Mouse (Mus musculus): ENCODE measurements at regions not wholly inside any gene's neighbourhood (a gene's known extent, or its start where the extent isn't known, plus 50 kb on each side); places are given as distances from the start of the nearest gene placed in this dataset.

DNA sequence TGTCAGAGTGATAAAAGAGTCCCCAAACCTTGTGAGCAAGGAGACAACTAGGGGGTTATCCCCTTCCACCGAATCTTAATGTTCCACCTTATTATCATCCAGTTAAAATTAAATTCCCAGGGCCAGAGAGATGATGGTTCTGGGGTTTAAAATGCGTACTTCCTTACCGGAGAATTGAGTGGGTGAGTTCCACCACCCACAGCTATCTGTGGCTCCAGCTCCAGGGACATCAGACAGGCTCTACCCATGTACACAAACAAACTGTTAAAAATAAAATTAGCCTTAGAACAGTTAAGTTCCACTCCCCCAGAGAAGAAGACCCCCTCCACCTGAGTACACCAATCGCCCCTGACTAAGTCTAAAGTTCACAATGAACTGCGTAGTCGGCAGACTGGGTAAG is 52.0 kb upstream of the Mgat5 start:
- no peak overlapping the region for H3K9ac ChIP-seq (ENCODE audit: low read depth, low read length)
- no peak overlapping the region for H3K4me2 ChIP-seq (replicated peaks; ENCODE audit: low read depth, low read length)
- H3K27me3 ChIP-seq (ENCODE audit: control insufficient read depth, insufficient read depth, low read length), result no peaks in the 10 kb centered on the region
- no peak for ATAC-seq (ENCODE audit: low FRiP score, low TSS enrichment)
- H3K27ac ChIP-seq (ENCODE audit: low read depth, low read length), result no peak overlapping the region
- no peaks in the 10 kb centered on the region for H3K9me3 ChIP-seq (ENCODE audit: control insufficient read depth, low read length)
- WGBS, result 81% methylated on average over 6 of the region's 6 CpGs
- no peak overlapping the region for H3K4me3 ChIP-seq (ENCODE audit: low read length)
- no peaks in the 10 kb centered on the region for H3K4me1 ChIP-seq (ENCODE audit: control insufficient read depth, insufficient read depth, low read length)
- no peaks in the 10 kb centered on the region for H3K36me3 ChIP-seq (ENCODE audit: control insufficient read depth, insufficient read depth, low read length)

DNA sequence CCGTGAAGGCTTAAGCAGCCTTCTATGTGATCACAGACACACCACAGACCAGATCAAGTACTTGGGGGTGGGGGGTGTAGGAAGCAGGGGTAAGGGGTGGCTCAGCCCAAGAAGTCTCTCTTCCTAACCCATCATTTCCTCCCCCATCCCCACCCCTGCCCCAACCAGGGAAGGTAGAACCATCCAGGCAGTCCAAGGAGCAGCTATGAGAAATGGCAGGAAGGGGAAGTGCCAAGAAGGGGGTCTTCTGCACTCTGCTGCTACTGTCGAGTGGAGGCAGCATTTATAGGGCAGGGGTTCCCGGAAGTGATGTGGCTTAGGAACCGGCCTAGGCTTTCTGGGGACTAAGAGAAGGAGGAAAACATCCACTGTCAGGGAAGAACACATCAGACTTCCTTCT is 69.3 kb upstream of the Mgat5 start:
- no peaks in the 10 kb centered on the region for H3K4me1 ChIP-seq (ENCODE audit: control insufficient read depth, insufficient read depth, low read length)
- WGBS, result 74% methylated on average over 4 of the region's 4 CpGs
- ATAC-seq (ENCODE audit: low FRiP score, low TSS enrichment), result no peak
- H3K4me3 ChIP-seq (ENCODE audit: low read length), result no peak overlapping the region
- H3K36me3 ChIP-seq (ENCODE audit: control insufficient read depth, insufficient read depth, low read length), result no peaks in the 10 kb centered on the region
- no peaks in the 10 kb centered on the region for H3K9me3 ChIP-seq (ENCODE audit: control insufficient read depth, low read length)
- H3K4me2 ChIP-seq (replicated peaks; ENCODE audit: low read depth, low read length), result no peak overlapping the region
- H3K27me3 ChIP-seq (ENCODE audit: control insufficient read depth, insufficient read depth, low read length), result no peaks in the 10 kb centered on the region
- no peak overlapping the region for H3K27ac ChIP-seq (ENCODE audit: low read depth, low read length)
- H3K9ac ChIP-seq (ENCODE audit: low read depth, low read length), result no peak overlapping the region

DNA sequence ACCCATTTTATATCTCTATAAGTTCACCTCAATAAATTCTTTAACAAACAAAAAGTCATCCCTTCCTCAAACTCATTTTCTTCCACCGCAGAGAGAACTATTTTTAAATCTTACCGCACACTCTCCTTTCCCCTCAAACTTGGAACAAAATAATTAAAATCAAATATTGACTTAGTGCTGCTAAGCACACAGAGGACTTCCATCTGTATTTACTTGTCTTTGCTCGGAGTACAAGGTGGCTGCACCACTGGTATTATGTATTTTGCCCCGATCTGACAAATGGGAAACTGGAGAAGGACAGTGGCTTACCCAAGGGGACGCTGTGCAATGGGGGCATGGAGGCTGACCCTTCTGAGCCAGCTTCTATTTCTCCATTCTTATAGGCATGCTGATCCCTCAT is 72.9 kb upstream of the Mgat5 start:
- H3K27me3 ChIP-seq (ENCODE audit: control insufficient read depth, insufficient read depth, low read length), result no peaks in the 10 kb centered on the region
- no peak overlapping the region for H3K4me2 ChIP-seq (replicated peaks; ENCODE audit: low read depth, low read length)
- WGBS, result 71% methylated on average over 5 of the region's 5 CpGs
- no peak overlapping the region for H3K27ac ChIP-seq (ENCODE audit: low read depth, low read length)
- H3K4me1 ChIP-seq (ENCODE audit: control insufficient read depth, insufficient read depth, low read length), result no peaks in the 10 kb centered on the region
- no peak for ATAC-seq (ENCODE audit: low FRiP score, low TSS enrichment)
- H3K9me3 ChIP-seq (ENCODE audit: control insufficient read depth, low read length), result no peaks in the 10 kb centered on the region
- no peaks in the 10 kb centered on the region for H3K36me3 ChIP-seq (ENCODE audit: control insufficient read depth, insufficient read depth, low read length)
- no peak overlapping the region for H3K4me3 ChIP-seq (ENCODE audit: low read length)
- no peak overlapping the region for H3K9ac ChIP-seq (ENCODE audit: low read depth, low read length)

DNA sequence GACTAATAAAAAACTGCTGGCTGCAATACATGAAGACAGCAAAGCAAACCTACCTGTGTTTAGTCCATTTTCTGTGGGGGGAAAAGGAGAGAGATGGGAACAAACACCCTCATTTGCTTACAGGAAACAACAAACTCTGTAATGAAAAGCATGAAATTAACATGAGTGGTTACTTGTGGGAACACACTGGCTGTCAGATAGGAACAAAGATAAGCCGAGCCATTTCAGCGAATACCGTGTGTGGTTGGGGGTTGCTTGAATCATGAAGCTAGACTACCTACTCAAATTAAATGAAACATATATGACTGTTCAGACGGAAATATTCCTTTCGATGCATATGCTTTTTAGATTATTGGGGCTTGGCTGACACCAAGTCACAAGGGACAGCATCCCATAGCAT is 80.0 kb upstream of the Mgat5 start:
- no peaks in the 10 kb centered on the region for H3K36me3 ChIP-seq (ENCODE audit: control insufficient read depth, insufficient read depth, low read length)
- no peaks in the 10 kb centered on the region for H3K27me3 ChIP-seq (ENCODE audit: control insufficient read depth, insufficient read depth, low read length)
- H3K4me1 ChIP-seq (ENCODE audit: control insufficient read depth, insufficient read depth, low read length), result no peaks in the 10 kb centered on the region
- no peak overlapping the region for H3K9ac ChIP-seq (ENCODE audit: low read depth, low read length)
- H3K4me2 ChIP-seq (replicated peaks; ENCODE audit: low read depth, low read length), result no peak overlapping the region
- no peak overlapping the region for H3K4me3 ChIP-seq (ENCODE audit: low read length)
- no peak for ATAC-seq (ENCODE audit: low FRiP score, low TSS enrichment)
- no peak overlapping the region for H3K27ac ChIP-seq (ENCODE audit: low read depth, low read length)
- WGBS, result 89% methylated on average over 5 of the region's 5 CpGs
- H3K9me3 ChIP-seq (ENCODE audit: control insufficient read depth, low read length), result no peaks in the 10 kb centered on the region

DNA sequence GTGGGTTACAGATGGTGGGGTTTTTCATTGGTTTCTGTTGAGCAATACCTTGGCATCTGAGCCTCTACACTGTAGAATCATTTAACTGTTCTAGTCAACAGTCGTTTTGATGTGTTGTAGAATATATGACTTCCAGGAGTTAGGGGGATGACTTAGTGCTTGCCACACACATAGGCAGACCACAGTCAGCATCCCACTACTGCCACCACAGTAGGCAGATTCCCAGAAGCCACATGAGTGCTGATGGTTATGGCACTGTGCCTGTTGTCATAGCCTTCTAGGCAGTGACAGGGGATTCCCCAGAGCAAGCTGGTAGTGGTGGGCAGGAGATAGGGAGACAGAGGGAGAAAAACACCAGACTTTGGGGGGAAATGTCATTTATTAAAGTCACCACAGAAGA is 86.8 kb upstream of the Mgat5 start:
- Histone ChIP-seq H3K36me3 (ENCODE audit: control insufficient read depth, insufficient read depth, low read length) (no peaks in the 10 kb centered on the region), H3K27me3 (ENCODE audit: control insufficient read depth, insufficient read depth, low read length) (no peaks in the 10 kb centered on the region), H3K4me1 (ENCODE audit: control insufficient read depth, insufficient read depth, low read length) (no peaks in the 10 kb centered on the region), H3K27ac (ENCODE audit: low read depth, low read length) (no peak overlapping the region), H3K9me3 (ENCODE audit: control insufficient read depth, low read length) (no peaks in the 10 kb centered on the region), H3K4me3 (ENCODE audit: low read length) (no peak overlapping the region), H3K4me2 (replicated peaks; ENCODE audit: low read depth, low read length) (no peak overlapping the region), H3K9ac (ENCODE audit: low read depth, low read length) (no peak overlapping the region)
- 73% methylated on average over 1 of the region's 1 CpGs for WGBS
- ATAC-seq (ENCODE audit: low FRiP score, low TSS enrichment), result no peak

DNA sequence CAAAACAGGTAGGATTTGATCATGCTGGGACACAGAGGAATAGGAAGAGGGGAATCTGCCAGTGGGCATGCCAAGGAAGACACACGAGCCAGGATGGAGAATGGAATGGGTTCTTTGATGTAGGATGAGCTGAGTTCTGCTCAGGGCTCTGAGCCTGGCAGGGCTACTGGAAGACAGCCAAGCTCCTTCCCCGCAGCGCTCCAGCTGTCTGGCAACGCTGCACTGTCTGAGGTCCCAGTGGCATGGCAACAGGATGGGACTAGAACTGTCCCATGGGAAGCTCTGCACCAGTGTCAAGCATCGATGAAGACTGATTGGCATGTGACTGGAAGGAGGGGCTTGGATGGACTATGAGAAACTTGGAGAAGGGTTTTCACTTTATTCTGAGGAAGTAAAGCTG is 97.3 kb upstream of the Mgat5 start:
- H3K4me3 ChIP-seq (ENCODE audit: low read length), result no peak overlapping the region
- WGBS, result 73% methylated on average over 5 of the region's 5 CpGs
- no peak overlapping the region for H3K27ac ChIP-seq (ENCODE audit: low read depth, low read length)
- no peak for ATAC-seq (ENCODE audit: low FRiP score, low TSS enrichment)
- no peaks in the 10 kb centered on the region for H3K9me3 ChIP-seq (ENCODE audit: control insufficient read depth, low read length)
- H3K4me2 ChIP-seq (replicated peaks; ENCODE audit: low read depth, low read length), result no peak overlapping the region
- no peaks in the 10 kb centered on the region for H3K4me1 ChIP-seq (ENCODE audit: control insufficient read depth, insufficient read depth, low read length)
- H3K27me3 ChIP-seq (ENCODE audit: control insufficient read depth, insufficient read depth, low read length), result no peaks in the 10 kb centered on the region
- H3K36me3 ChIP-seq (ENCODE audit: control insufficient read depth, insufficient read depth, low read length), result no peaks in the 10 kb centered on the region
- H3K9ac ChIP-seq (ENCODE audit: low read depth, low read length), result no peak overlapping the region

DNA sequence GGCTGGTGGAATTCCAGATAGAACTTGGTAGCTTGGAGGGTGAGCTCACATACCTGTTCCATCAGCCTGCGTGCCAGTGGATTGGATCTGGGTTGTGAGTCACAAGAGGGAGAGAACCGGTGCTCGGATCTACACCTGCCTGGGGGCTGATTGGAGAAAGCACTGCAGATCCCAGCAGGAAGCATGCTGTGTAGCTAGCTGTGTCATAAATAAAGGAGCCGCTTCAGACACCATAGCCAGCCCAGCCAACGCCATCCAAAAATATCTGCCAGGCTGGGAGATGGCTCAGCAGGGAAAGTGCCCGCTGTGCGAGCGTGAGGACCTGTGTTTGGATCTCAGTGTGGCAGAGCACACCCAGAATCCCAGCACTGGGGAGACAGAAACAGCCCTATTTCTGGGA is 99.0 kb upstream of the Mgat5 start:
- Histone ChIP-seq H3K4me2 (replicated peaks; ENCODE audit: low read depth, low read length) (no peak overlapping the region), H3K27me3 (ENCODE audit: control insufficient read depth, insufficient read depth, low read length) (no peaks in the 10 kb centered on the region), H3K4me1 (ENCODE audit: control insufficient read depth, insufficient read depth, low read length) (no peaks in the 10 kb centered on the region), H3K36me3 (ENCODE audit: control insufficient read depth, insufficient read depth, low read length) (no peaks in the 10 kb centered on the region), H3K9me3 (ENCODE audit: control insufficient read depth, low read length) (no peaks in the 10 kb centered on the region), H3K9ac (ENCODE audit: low read depth, low read length) (no peak overlapping the region), H3K4me3 (ENCODE audit: low read length) (no peak overlapping the region), H3K27ac (ENCODE audit: low read depth, low read length) (no peak overlapping the region)
- no peak for ATAC-seq (ENCODE audit: low FRiP score, low TSS enrichment)
- WGBS, result 70% methylated on average over 8 of the region's 8 CpGs

DNA sequence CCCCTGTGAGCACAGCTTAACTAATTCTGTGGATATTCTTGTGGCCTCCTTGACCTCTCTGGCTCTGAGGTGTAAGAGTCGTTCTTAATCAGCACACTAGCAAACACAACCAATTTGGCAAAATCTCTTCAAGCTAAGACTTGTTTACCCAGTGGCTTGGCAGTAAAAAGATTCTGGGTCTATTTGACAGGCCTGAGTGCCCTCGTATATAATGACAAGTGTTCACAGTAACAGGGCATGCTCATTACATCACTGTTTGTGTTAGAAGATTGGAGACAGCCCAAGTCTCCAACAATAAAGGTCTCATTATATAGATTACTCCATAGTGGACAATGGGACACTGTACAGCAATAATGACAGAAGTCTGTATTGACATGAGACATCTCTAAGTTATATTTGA is 101.2 kb upstream of the Mgat5 start:
- no peaks in the 10 kb centered on the region for H3K36me3 ChIP-seq (ENCODE audit: control insufficient read depth, insufficient read depth, low read length)
- H3K27ac ChIP-seq (ENCODE audit: low read depth, low read length), result no peak overlapping the region
- H3K27me3 ChIP-seq (ENCODE audit: control insufficient read depth, insufficient read depth, low read length), result no peaks in the 10 kb centered on the region
- H3K4me1 ChIP-seq (ENCODE audit: control insufficient read depth, insufficient read depth, low read length), result no peaks in the 10 kb centered on the region
- no peak overlapping the region for H3K9ac ChIP-seq (ENCODE audit: low read depth, low read length)
- no peak overlapping the region for H3K4me3 ChIP-seq (ENCODE audit: low read length)
- H3K4me2 ChIP-seq (replicated peaks; ENCODE audit: low read depth, low read length), result no peak overlapping the region
- ATAC-seq (ENCODE audit: low FRiP score, low TSS enrichment), result no peak
- 34% methylated on average over 2 of the region's 2 CpGs for WGBS
- no peaks in the 10 kb centered on the region for H3K9me3 ChIP-seq (ENCODE audit: control insufficient read depth, low read length)

DNA sequence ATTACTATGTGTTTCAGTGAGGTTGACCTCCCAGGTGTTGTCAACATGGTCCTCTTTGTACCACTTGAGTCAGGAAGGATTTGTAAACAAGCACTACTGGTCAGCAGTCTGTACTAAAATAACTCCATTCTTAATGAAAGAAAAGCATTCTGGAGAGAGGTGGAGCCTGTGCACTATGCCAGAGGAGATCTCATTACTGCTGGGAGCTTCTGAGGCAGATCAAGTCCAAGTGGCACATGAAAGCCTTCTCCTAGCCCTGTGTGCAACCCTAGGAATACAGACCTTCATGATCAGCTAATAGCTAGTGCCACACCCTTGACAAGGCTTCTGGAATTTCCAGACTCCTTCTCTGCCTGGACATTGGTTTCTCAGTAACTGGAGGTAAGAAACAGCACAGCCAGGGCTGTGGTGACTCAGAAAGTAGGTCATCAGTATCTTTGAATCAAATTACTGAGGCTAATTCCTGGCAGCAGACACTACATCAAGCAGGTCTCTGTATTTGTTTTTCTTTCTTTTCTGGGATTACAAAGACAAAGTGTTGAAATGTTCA is 105.9 kb upstream of the Mgat5 start:
- Histone ChIP-seq H3K36me3 (ENCODE audit: control insufficient read depth, insufficient read depth, low read length) (no peaks in the 10 kb centered on the region), H3K27ac (ENCODE audit: low read depth, low read length) (no peak overlapping the region), H3K9me3 (ENCODE audit: control insufficient read depth, low read length) (no peaks in the 10 kb centered on the region), H3K4me3 (ENCODE audit: low read length) (no peak overlapping the region), H3K9ac (ENCODE audit: low read depth, low read length) (no peak overlapping the region), H3K27me3 (ENCODE audit: control insufficient read depth, insufficient read depth, low read length) (no peaks in the 10 kb centered on the region), H3K4me2 (replicated peaks; ENCODE audit: low read depth, low read length) (no peak overlapping the region), H3K4me1 (ENCODE audit: control insufficient read depth, insufficient read depth, low read length) (no peaks in the 10 kb centered on the region)
- no peak for ATAC-seq (ENCODE audit: low FRiP score, low TSS enrichment)

DNA sequence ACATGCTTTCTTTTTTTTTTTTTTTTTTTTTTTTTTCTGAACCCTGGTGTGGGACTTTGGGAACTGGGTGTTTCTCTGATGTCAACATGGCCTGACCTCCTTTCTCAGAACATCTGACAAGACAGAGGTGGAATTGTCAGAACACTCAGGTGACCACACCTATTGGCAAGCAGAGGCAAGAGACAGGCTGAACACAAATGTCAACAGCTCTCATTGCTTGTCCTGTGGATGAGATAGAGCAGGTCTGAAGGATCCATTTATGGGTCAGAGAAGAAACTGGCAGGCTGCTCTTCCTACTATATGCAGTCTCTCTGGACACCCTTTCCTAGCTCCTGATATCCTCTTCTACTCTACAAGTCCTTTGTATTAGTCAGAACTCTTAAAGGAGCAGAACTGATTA is 117.2 kb upstream of the Mgat5 start:
- Histone ChIP-seq H3K9ac (ENCODE audit: low read depth, low read length) (no peak overlapping the region), H3K27me3 (ENCODE audit: control insufficient read depth, insufficient read depth, low read length) (no peaks in the 10 kb centered on the region), H3K36me3 (ENCODE audit: control insufficient read depth, insufficient read depth, low read length) (no peaks in the 10 kb centered on the region), H3K4me1 (ENCODE audit: control insufficient read depth, insufficient read depth, low read length) (no peaks in the 10 kb centered on the region), H3K9me3 (ENCODE audit: control insufficient read depth, low read length) (no peaks in the 10 kb centered on the region), H3K4me2 (replicated peaks; ENCODE audit: low read depth, low read length) (no peak overlapping the region), H3K4me3 (ENCODE audit: low read length) (no peak overlapping the region), H3K27ac (ENCODE audit: low read depth, low read length) (no peak overlapping the region)
- no peak for ATAC-seq (ENCODE audit: low FRiP score, low TSS enrichment)

All from kidney, embryonic 14.5 days (tissue).